Comparison of ENCODE assay signal across 13 mouse cellular contexts in genomic region chr19:21439141-21439737, GRCm38 (mm10). TPM values are rescaled to one million over a fixed set of nuclear protein-coding genes. Genes with fewer than 3 reads are reported as not detected.
DNase-seq lines count a peak whose midpoint lies in the region; ATAC-seq and TF ChIP-seq lines count a peak whose summit lies in the region.
"Had no signal": no experiment of that assay in that cellular context is flagged by ENCODE, and none has a peak within 500 bp of the region (broad histone marks: within the 10 kb centered on the region; RNA-seq: fewer than 3 reads in every experiment).

No protein-coding gene starts in this region.

- intact Hi-C loops in gastrocnemius, adult 2 months (cut with DNase I): no loop called here
- intact Hi-C loops in gastrocnemius, postnatal 36 days (cut with DNase I): no loop called here

- no peak for TF ChIP-seq CTCF in gastrocnemius, adult 2 months (IDR thresholded peaks at IDR 0.05)
- peak; percentile 3; the same call in 1 of the 2 replicates for TF ChIP-seq CTCF in lung, embryonic 14.5 days (IDR thresholded peaks at IDR 0.05; ENCODE audit: low read depth)

- H3K9ac ChIP-seq in lung, embryonic 14.5 days: no peak overlapping the region
- H3K9ac ChIP-seq: kidney, embryonic 15.5 days; liver, embryonic 14.5 days; midbrain, embryonic 15.5 days; neural tube, embryonic 15.5 days had no signal

- no peak for ATAC-seq in lung, embryonic 14.5 days (ENCODE audit: insufficient read depth)
- peak; percentile 28 for ATAC-seq in megakaryocyte progenitor cell, adult 5-6 weeks (replicated peaks; ENCODE audit: poor library complexity)
- ATAC-seq in cerebellum, adult (ENCODE audit: insufficient number of reproducible peaks, low FRiP score, low TSS enrichment): no peak
- ATAC-seq: midbrain, embryonic 15.5 days had no signal

- peak overlapping the region; percentile 48 for H3K27ac ChIP-seq in gastrocnemius, adult 2 months
- H3K27ac ChIP-seq in lung, embryonic 14.5 days (ENCODE audit: low read depth): no peak overlapping the region
- H3K27ac ChIP-seq: kidney, embryonic 15.5 days; left cerebral cortex, adult 2 months; liver, embryonic 14.5 days; midbrain, embryonic 15.5 days; neural tube, embryonic 15.5 days had no signal

- H3K9me3 ChIP-seq in lung, embryonic 14.5 days (ENCODE audit: low read depth, low read length): no peaks in the 10 kb centered on the region
- H3K9me3 ChIP-seq: kidney, embryonic 15.5 days; midbrain, embryonic 15.5 days; neural tube, embryonic 15.5 days had no signal

- no peak overlapping the region for H3K4me2 ChIP-seq in lung, embryonic 14.5 days
- H3K4me2 ChIP-seq: kidney, embryonic 15.5 days; midbrain, embryonic 15.5 days; neural tube, embryonic 15.5 days had no signal

- peak; percentile 17 for DNase-seq in gastrocnemius, adult 2 months
- DNase-seq in gastrocnemius, postnatal 36 days: no peak
- DNase-seq in lung, embryonic 14.5 days: peak; percentile 35
- no peak for DNase-seq in lung, postnatal 10 days
- peak; percentile 20 for DNase-seq in brain, adult 2 months (ENCODE audit: low read depth, low spot score)
- DNase-seq in ovary, postnatal 14 days (ENCODE audit: low spot score): no peak

- H3K4me3 ChIP-seq in gastrocnemius, adult 2 months: no peak overlapping the region
- H3K4me3 ChIP-seq in lung, embryonic 14.5 days (ENCODE audit: low read depth, low read length): no peak overlapping the region
- H3K4me3 ChIP-seq: kidney, embryonic 15.5 days; left cerebral cortex, adult 2 months; midbrain, embryonic 15.5 days; neural tube, embryonic 15.5 days had no signal

- H3K36me3 ChIP-seq in lung, embryonic 14.5 days (ENCODE audit: insufficient read depth): no peaks in the 10 kb centered on the region
- H3K36me3 ChIP-seq: kidney, embryonic 15.5 days; midbrain, embryonic 15.5 days; neural tube, embryonic 15.5 days had no signal

- no peaks in the 10 kb centered on the region for H3K4me1 ChIP-seq in lung, embryonic 14.5 days (ENCODE audit: insufficient read depth)
- H3K4me1 ChIP-seq: kidney, embryonic 15.5 days; midbrain, embryonic 15.5 days; neural tube, embryonic 15.5 days had no signal

- WGBS in lung, embryonic 14.5 days: 33% methylated on average over 3 of the region's 3 CpGs

- H3K27me3 ChIP-seq in lung, embryonic 14.5 days (ENCODE audit: insufficient read depth, low read length): no peaks in the 10 kb centered on the region
- H3K27me3 ChIP-seq: kidney, embryonic 15.5 days; midbrain, embryonic 15.5 days; neural tube, embryonic 15.5 days had no signal

RNA-seq across cellular contexts. Expression of gene Gda, which starts 34.0 kb away (rescaled TPM):
- total RNA-seq in gastrocnemius, adult 2 months (2021): 1 to 10 TPM; 7.4 to 7.8 TPM
- total RNA-seq in gastrocnemius, postnatal 36 days (2021): 1 to 10 TPM; 5.7 to 6.0 TPM
- 0.22 and 0.26 TPM in 2 replicates for polyA plus RNA-seq in lung, embryonic 14.5 days (2014; fragmentation: Nextera tagmentation; extraction: Ambion mirVana)
- total RNA-seq in megakaryocyte progenitor cell, adult 5-6 weeks (2015): 72.8 and 84.6 TPM in 2 replicates
- 96.6 and 99.5 TPM in 2 replicates for total RNA-seq in megakaryocyte progenitor cell, adult 5-6 weeks (2017)

Comparison
In these comparisons a context has a peak if more than half of its experiments do, and no peak if none do; other contexts are left out.
1. DNase-seq: peak in gastrocnemius, adult 2 months (single experiment), lung, embryonic 14.5 days (single experiment) and brain, adult 2 months (single experiment); none in gastrocnemius, postnatal 36 days (0 of 2), lung, postnatal 10 days (single experiment) and ovary, postnatal 14 days (single experiment).
2. RNA of gene Gda, which starts 34.0 kb away (total RNA-seq): 72.8 to 99.5 TPM in megakaryocyte progenitor cell, adult 5-6 weeks; 7.4 to 7.8 TPM in gastrocnemius, adult 2 months and 5.7 to 6.0 TPM in gastrocnemius, postnatal 36 days; every median in the first group is over 4 times any median in the second.